Mouse (Mus musculus) thymus, postnatal 14 days (tissue): ENCODE measurements around the gene Nrp2.

ENCODE experiments used
- DNase-seq: peaks from one replicate; pipeline ENCODE4 v3.0.0; 2021

Gene Nrp2

GRCm38 (mm10) chr1:62752661-62753333 is 49.7 kb downstream of the Nrp2 start:
- no peak for DNase-seq

GRCm38 (mm10) chr1:62754066-62754835 is 51.2 kb downstream of the Nrp2 start:
- DNase-seq, result no peak

- DNase-seq, result no peak
Observed at GRCm38 (mm10) chr1:62760086-62760485, 57.0 kb downstream of the Nrp2 start.

GRCm38 (mm10) chr1:62760565-62760964 is 57.5 kb downstream of the Nrp2 start:
- DNase-seq, result no peak

GRCm38 (mm10) chr1:62763779-62764178 is 60.7 kb downstream of the Nrp2 start:
- DNase-seq, result no peak

GRCm38 (mm10) chr1:62765171-62765570 is 62.1 kb downstream of the Nrp2 start:
- DNase-seq, result no peak

- DNase-seq, result no peak
Observed at GRCm38 (mm10) chr1:62766766-62767165, 63.7 kb downstream of the Nrp2 start.

GRCm38 (mm10) chr1:62767611-62768010 is 64.5 kb downstream of the Nrp2 start:
- no peak for DNase-seq

GRCm38 (mm10) chr1:62770576-62770975 is 67.5 kb downstream of the Nrp2 start:
- no peak for DNase-seq

- DNase-seq, result no peak
Observed at GRCm38 (mm10) chr1:62772391-62772790, 69.3 kb downstream of the Nrp2 start.

- no peak for DNase-seq
Observed at GRCm38 (mm10) chr1:62773105-62773920, 70.2 kb downstream of the Nrp2 start.

GRCm38 (mm10) chr1:62773921-62774191 is 70.8 kb downstream of the Nrp2 start:
- no peak for DNase-seq

GRCm38 (mm10) chr1:62774288-62775218 is 71.5 kb downstream of the Nrp2 start:
- DNase-seq, result no peak

GRCm38 (mm10) chr1:62777320-62778235 is 74.5 kb downstream of the Nrp2 start:
- DNase-seq, result no peak

- DNase-seq, result no peak
Observed at GRCm38 (mm10) chr1:62778910-62779309, 75.8 kb downstream of the Nrp2 start.

GRCm38 (mm10) chr1:62780068-62780761 is 77.1 kb downstream of the Nrp2 start:
- DNase-seq, result no peak

- DNase-seq, result no peak
Observed at GRCm38 (mm10) chr1:62782155-62782554, 79.1 kb downstream of the Nrp2 start.

- no peak for DNase-seq
Observed at GRCm38 (mm10) chr1:62782573-62782972, 79.5 kb downstream of the Nrp2 start.

- DNase-seq, result no peak
Observed at GRCm38 (mm10) chr1:62783354-62784083, 80.4 kb downstream of the Nrp2 start.

- DNase-seq, result no peak
Observed at GRCm38 (mm10) chr1:62784084-62784392, 81.0 kb downstream of the Nrp2 start.
